Mouse (Mus musculus): Measurements from ENCODE around the gene Csf2rb. TPM values are rescaled to one million over a fixed set of nuclear protein-coding genes. Genes with fewer than 3 reads are reported as not detected.

Csf2rb gene
- total and polyA plus RNA-seq, 3 experiments = 3.2 to 10.1 TPM; not detected in 1

- no peak for TF ChIP-seq MYC (IDR thresholded peaks at IDR 0.05; ENCODE audit: low read depth, low read length)
- TF ChIP-seq USF2 (IDR thresholded peaks at IDR 0.05; ENCODE audit: borderline replicate concordance in 1 of 2, insufficient read depth in 1 of 2, low read depth in 1 of 2, low read length in 2 of 2) = no peak
- TF ChIP-seq ZNF384 (IDR thresholded peaks at IDR 0.05; ENCODE audit: low read depth, low read length) = no peak
- TF ChIP-seq BHLHE40 (IDR thresholded peaks at IDR 0.05; ENCODE audit: borderline replicate concordance, low read depth, low read length) = no peak
- no peak for TF ChIP-seq POLR2AphosphoS2 (IDR thresholded peaks at IDR 0.05; ENCODE audit: low read length)
- TF ChIP-seq GATA1 (IDR thresholded peaks at IDR 0.05; ENCODE audit: low read depth, low read length) = no peak
- Histone ChIP-seq H3K79me2 (ENCODE audit: control insufficient read depth, insufficient read depth, low read length, poor library complexity) (no peaks in the 10 kb centered on the region), H3K4me1 (ENCODE audit: control insufficient read depth in 1 of 2, insufficient read depth in 2 of 2, low read length in 2 of 2) (peaks cover 0 to 17% of the 10 kb centered on the region in 2 experiments; a peak in 3 of 4 replicates), H3K36me3 (ENCODE audit: control insufficient read depth in 1 of 2, insufficient read depth in 2 of 2, low read length in 2 of 2) (peaks cover 0 to 8% of the 10 kb centered on the region in 2 experiments; a peak in 2 of 4 replicates), H3K27ac (ENCODE audit: control insufficient read depth, low read depth, low read length) (no peak overlapping the region), H3K9ac (ENCODE audit: control insufficient read depth, low read depth, low read length, poor library complexity, severe bottlenecking) (no peak overlapping the region), H3K9me3 (replicated peaks; ENCODE audit: insufficient read depth, low read length) (no peaks in the 10 kb centered on the region), H3K4me3 (ENCODE audit: control insufficient read depth in 1 of 2, insufficient read depth in 1 of 2, low read depth in 2 of 2, low read length in 2 of 2) (no peak overlapping the region), H3K27me3 (ENCODE audit: control insufficient read depth in 1 of 2, insufficient read depth in 2 of 2, low read length in 2 of 2) (no peaks in the 10 kb centered on the region)
- no peak for DNase-seq (ENCODE audit: low read depth, low spot score)
Observed at GRCm38 (mm10) chr15:78303665-78304233, 21.8 kb upstream of the Csf2rb start.

GRCm38 (mm10) chr15:78305341-78305933 is 20.1 kb upstream of the Csf2rb start, which contains the start of gene Csf2rb2:
Csf2rb2 (minus strand) TSS chr15:78305721.
- Histone ChIP-seq H3K9me3 (replicated peaks; ENCODE audit: insufficient read depth, low read length) (no peaks in the 10 kb centered on the region), H3K36me3 (ENCODE audit: control insufficient read depth in 1 of 2, insufficient read depth in 2 of 2, low read length in 2 of 2) (peaks cover 0 to 8% of the 10 kb centered on the region in 2 experiments; a peak in 2 of 4 replicates), H3K27me3 (ENCODE audit: control insufficient read depth in 1 of 2, insufficient read depth in 2 of 2, low read length in 2 of 2) (no peaks in the 10 kb centered on the region), H3K9ac (ENCODE audit: control insufficient read depth, low read depth, low read length, poor library complexity, severe bottlenecking) (peak within 1 kb of the TSS; percentile 31), H3K79me2 (ENCODE audit: control insufficient read depth, insufficient read depth, low read length, poor library complexity) (no peaks in the 10 kb centered on the region), H3K27ac (ENCODE audit: control insufficient read depth, low read depth, low read length) (peak within 1 kb of the TSS; percentile 48), H3K4me1 (ENCODE audit: control insufficient read depth in 1 of 2, insufficient read depth in 2 of 2, low read length in 2 of 2) (peaks cover 0 to 19% of the 10 kb centered on the region in 2 experiments; a peak in 3 of 4 replicates), H3K4me3 (ENCODE audit: control insufficient read depth in 1 of 2, insufficient read depth in 1 of 2, low read depth in 2 of 2, low read length in 2 of 2) (peak within 1 kb of the TSS in 1 of 2 experiments; percentile 28; a peak in 2 of 4 replicates)
- DNase-seq (ENCODE audit: low read depth, low spot score) = peak; percentile 64
- TF ChIP-seq CTCF (IDR thresholded peaks at IDR 0.05 in 2 of 3, conservative IDR thresholded peaks at IDR 0.05 in 1 of 3; ENCODE audit: control insufficient read depth in 1 of 3, insufficient read depth in 1 of 3, low read depth in 2 of 3, low read length in 3 of 3, poor library complexity in 1 of 3, severe bottlenecking in 1 of 3) (no peak), POLR2AphosphoS2 (IDR thresholded peaks at IDR 0.05; ENCODE audit: low read length) (no peak), MAFK (IDR thresholded peaks at IDR 0.05; ENCODE audit: borderline replicate concordance, low read depth, low read length) (no peak), EP300 (IDR thresholded peaks at IDR 0.05; ENCODE audit: low read depth in 1 of 2, low read length in 2 of 2) (peak; percentile 43 to 59), TBP (IDR thresholded peaks at IDR 0.05; ENCODE audit: low read depth, low read length) (peak; percentile 93), TAL1 (IDR thresholded peaks at IDR 0.05; ENCODE audit: low read length) (peak; percentile 59), TCF12 (IDR thresholded peaks at IDR 0.05; ENCODE audit: low read depth, low read length) (0 out of 2 replicates have a peak, but pooled peaks have one; percentile 23), E2F4 (IDR thresholded peaks at IDR 0.05; ENCODE audit: borderline replicate concordance, low read depth, low read length) (no peak), CHD1 (IDR thresholded peaks at IDR 0.05; ENCODE audit: low read depth, low read length) (no peak), ETS1 (IDR thresholded peaks at IDR 0.05; ENCODE audit: low read depth, low read length) (no peak), ZMIZ1 (IDR thresholded peaks at IDR 0.05; ENCODE audit: low read depth, low read length) (no peak), MYC (IDR thresholded peaks at IDR 0.05; ENCODE audit: low read depth, low read length) (no peak), MYB (IDR thresholded peaks at IDR 0.05; ENCODE audit: low read depth, low read length) (no peak), GABPA (IDR thresholded peaks at IDR 0.05; ENCODE audit: low read depth, low read length) (no peak), NELFE (IDR thresholded peaks at IDR 0.05; ENCODE audit: low read depth, low read length) (no peak), ZNF384 (IDR thresholded peaks at IDR 0.05; ENCODE audit: low read depth, low read length) (no peak), MEF2A (IDR thresholded peaks at IDR 0.05; ENCODE audit: extremely low read depth, insufficient replicate concordance, low read depth, low read length, poor library complexity, severe bottlenecking) (no peak), KAT2A (conservative IDR thresholded peaks at IDR 0.05; ENCODE audit: low read depth, low read length) (no peak), SMC3 (IDR thresholded peaks at IDR 0.05; ENCODE audit: low read depth, low read length) (no peak), ZKSCAN1 (IDR thresholded peaks at IDR 0.05; ENCODE audit: low read depth, low read length) (no peak), POLR2AphosphoS5 (IDR thresholded peaks at IDR 0.05; ENCODE audit: borderline replicate concordance, low read depth, low read length) (no peak), CHD2 (IDR thresholded peaks at IDR 0.05; ENCODE audit: low read length) (no peak), HCFC1 (IDR thresholded peaks at IDR 0.05; ENCODE audit: low read depth, low read length) (no peak), ZC3H11A (IDR thresholded peaks at IDR 0.05; ENCODE audit: low read depth, low read length) (no peak), GATA1 (IDR thresholded peaks at IDR 0.05; ENCODE audit: low read depth, low read length) (peak; percentile 43; the same call in 1 of the 2 replicates), MXI1 (IDR thresholded peaks at IDR 0.05; ENCODE audit: low read depth, low read length) (no peak), POLR2A (IDR thresholded peaks at IDR 0.05; ENCODE audit: control insufficient read depth in 1 of 2, insufficient read depth in 1 of 2, low read depth in 1 of 2, low read length in 2 of 2, poor library complexity in 1 of 2) (no peak), BHLHE40 (IDR thresholded peaks at IDR 0.05; ENCODE audit: borderline replicate concordance, low read depth, low read length) (no peak)

Measured in MEL (cell line).